Mouse (Mus musculus) gastrocnemius, postnatal 25 days (tissue): ENCODE data around the gene Arl3. TPM values are rescaled to one million over a fixed set of nuclear protein-coding genes. Genes with fewer than 3 reads are reported as not detected.
"Not testable (repeated sequence)": the region's sequence is repeated elsewhere in the genome, so short reads cannot be mapped to it uniquely, and the experiment has no call there.

Experiments used
- DNase-seq: peaks from one replicate; pipeline ENCODE4 v3.0.0; 2022
- total RNA-seq, 2 experiments: library from RNA; stranded (reverse); gene quantifications; 1 replicate in 1 of 2; 2 replicates in 1 of 2; pipeline ENCODE4 v1.2.3; 2021

The Arl3 gene
- total RNA-seq, 2 experiments from 2014 or later: 49.6 to 55.8 TPM

GRCm38 (mm10) chr19:46591575-46591974, 18.6 kb upstream of the Arl3 start:
- no peak for DNase-seq

- peak; percentile 59 for DNase-seq
Measured at GRCm38 (mm10) chr19:46587823-46588508, 15.0 kb upstream of the Arl3 start.

GRCm38 (mm10) chr19:46575196-46575595, 2.2 kb upstream of the Arl3 start:
- no peak for DNase-seq

GRCm38 (mm10) chr19:46573990-46574389, 992 bp upstream of the Arl3 start:
- DNase-seq: no peak

GRCm38 (mm10) chr19:46572548-46572947, 450 bp downstream of the Arl3 start:
- DNase-seq: no peak

- no peak for DNase-seq
Measured at GRCm38 (mm10) chr19:46571878-46572244, 1.1 kb downstream of the Arl3 start.

GRCm38 (mm10) chr19:46571211-46571877, 1.7 kb downstream of the Arl3 start:
- DNase-seq: not testable (repeated sequence)

GRCm38 (mm10) chr19:46564043-46564462, 8.9 kb downstream of the Arl3 start:
- no peak for DNase-seq

- peak; percentile 44 for DNase-seq
Measured at GRCm38 (mm10) chr19:46563603-46564002, 9.4 kb downstream of the Arl3 start.

GRCm38 (mm10) chr19:46562581-46563515, 10.2 kb downstream of the Arl3 start:
- peak; percentile 75 for DNase-seq

- peak; percentile 55 for DNase-seq
Measured at GRCm38 (mm10) chr19:46562132-46562531, 10.9 kb downstream of the Arl3 start.

- no peak for DNase-seq
Measured at GRCm38 (mm10) chr19:46558631-46559030, 14.4 kb downstream of the Arl3 start.

- no peak for DNase-seq
Measured at GRCm38 (mm10) chr19:46558009-46558408, 15.0 kb downstream of the Arl3 start.

- DNase-seq: no peak
Measured at GRCm38 (mm10) chr19:46553541-46553955, 19.4 kb downstream of the Arl3 start.

- DNase-seq: no peak
Measured at GRCm38 (mm10) chr19:46552496-46552895, 20.5 kb downstream of the Arl3 start.

- DNase-seq: no peak
Measured at GRCm38 (mm10) chr19:46550385-46550784, 22.6 kb downstream of the Arl3 start.

- DNase-seq: no peak
Measured at GRCm38 (mm10) chr19:46548110-46548509, 24.9 kb downstream of the Arl3 start.

GRCm38 (mm10) chr19:46547565-46547964, 25.4 kb downstream of the Arl3 start:
- no peak for DNase-seq

- no peak for DNase-seq
Measured at GRCm38 (mm10) chr19:46542750-46543149, 30.2 kb downstream of the Arl3 start.

- no peak for DNase-seq
Measured at GRCm38 (mm10) chr19:46538213-46538612, 34.8 kb downstream of the Arl3 start.

GRCm38 (mm10) chr19:46537357-46537756, 35.6 kb downstream of the Arl3 start:
- DNase-seq: no peak

- no peak for DNase-seq
Measured at GRCm38 (mm10) chr19:46534542-46535098, 38.4 kb downstream of the Arl3 start.
